Mouse (Mus musculus) heart, embryonic 15.5 days (tissue): ENCODE measurements around the gene Tbx1. TPM values are rescaled to one million over a fixed set of nuclear protein-coding genes. Genes with fewer than 3 reads are reported as not detected.
A peak's percentile ranks its signal among the peaks of the same experiment; 100 is the strongest.

Experiments
- ATAC-seq: fragments of 200-750 bp; cut with Nextera tagmentation; replicated peaks from 2 replicates; pipeline ENCODE4 v1.8.0; 2017; ENCODE audit warnings: low read depth, moderate TSS enrichment; ENCODE audit not compliant: insufficient number of reproducible peaks, insufficient read depth, low FRiP score
- H3K27ac ChIP-seq: fragments of 300-500 bp; sonication (generic); 2 replicates; pipeline ENCODE4 v1.5.1; 2015; ENCODE audit warnings: mild to moderate bottlenecking, inconsistent platforms
- H3K27me3 ChIP-seq: fragments of 300-500 bp; sonication (generic); 2 replicates; pipeline ENCODE4 v1.6.1; 2015; ENCODE audit warnings: inconsistent platforms
- H3K36me3 ChIP-seq: fragments of 300-500 bp; sonication (generic); 2 replicates; pipeline ENCODE4 v1.6.1; 2015; ENCODE audit warnings: mild to moderate bottlenecking, inconsistent platforms
- H3K4me1 ChIP-seq: fragments of 300-500 bp; sonication (generic); replicated peaks from 2 replicates; pipeline ENCODE4 v1.6.1; 2015; ENCODE audit warnings: inconsistent platforms
- H3K4me2 ChIP-seq: fragments of 300-500 bp; sonication (generic); 2 replicates; pipeline ENCODE4 v1.6.1; 2015; ENCODE audit warnings: inconsistent platforms, mild to moderate bottlenecking, moderate library complexity
- H3K4me3 ChIP-seq: fragments of 300-500 bp; sonication (generic); 2 replicates; pipeline ENCODE4 v1.5.1; 2015; ENCODE audit warnings: mild to moderate bottlenecking, inconsistent platforms
- H3K9ac ChIP-seq: fragments of 300-500 bp; sonication (generic); 2 replicates; pipeline ENCODE4 v1.6.1; 2015; ENCODE audit warnings: mild to moderate bottlenecking, inconsistent platforms
- H3K9me3 ChIP-seq: fragments of 300-500 bp; sonication (generic); replicated peaks from 2 replicates; pipeline ENCODE4 v1.6.1; 2016; ENCODE audit warnings: inconsistent platforms
- WGBS: fragments of 180-500 bp; shearing (Covaris S2); methylation state at CpG from one replicate; pipeline ENCODE4 v1.1.7; 2015; ENCODE audit warnings: mixed read lengths; 5-methylcytosine and 5-hydroxymethylcytosine counted together
- polyA plus RNA-seq: library from polyadenylated mRNA; unstranded; fragments of >200 nt; fragmentation: Nextera tagmentation; extraction: Ambion mirVana; gene quantifications from 2 replicates; pipeline ENCODE4 v1.2.1, GENCODE M21; 2015

Tbx1 gene
- 0.66 and 1.5 TPM in 2 replicates for polyA plus RNA-seq

DNA sequence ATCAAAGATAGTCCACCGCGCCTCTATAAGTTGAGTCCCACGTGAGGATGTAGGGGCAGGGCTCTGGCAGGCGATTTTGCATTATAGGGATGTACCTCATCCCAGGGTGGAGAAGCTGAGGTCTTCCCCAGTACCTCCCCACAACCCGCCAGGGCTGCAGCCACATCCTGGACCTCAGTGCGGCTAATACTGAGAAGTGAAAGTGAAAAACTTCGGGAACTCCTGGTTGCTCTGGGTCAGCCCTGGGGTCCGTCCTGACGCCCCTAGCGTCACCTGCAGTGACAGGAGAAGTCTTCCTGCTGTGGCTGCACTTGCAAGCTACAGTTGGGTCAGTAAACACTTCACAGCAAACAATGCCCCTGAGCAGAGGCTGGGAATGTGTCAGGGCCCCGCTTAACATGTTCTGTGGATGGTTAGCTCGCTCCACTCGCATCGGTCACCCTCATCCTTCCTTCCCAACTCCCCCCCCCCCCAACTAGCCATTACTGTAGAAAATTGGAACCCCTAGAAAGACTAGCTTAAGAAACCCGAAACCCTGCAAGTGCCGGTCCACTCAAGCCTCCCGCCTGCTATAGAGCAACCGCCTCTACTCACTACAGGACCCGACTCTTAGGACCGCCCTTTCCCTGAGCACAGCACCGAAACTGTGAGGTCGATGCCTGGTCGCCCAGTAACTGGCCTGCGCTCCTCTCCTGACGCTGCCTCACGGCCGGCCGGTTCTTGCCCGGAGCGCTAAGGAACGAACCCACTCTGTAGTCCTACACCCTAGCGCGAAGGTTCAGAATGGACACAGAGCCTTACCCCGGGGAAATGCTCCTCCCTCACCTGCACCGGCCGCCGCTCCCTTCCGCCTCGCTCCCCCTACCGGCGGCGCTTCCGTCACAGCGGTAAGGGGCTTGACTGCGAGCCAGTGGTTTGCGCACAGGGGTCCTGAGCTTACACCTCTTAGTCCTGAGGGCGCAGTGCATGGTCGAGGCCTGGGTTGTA lies at the start of gene Tbx1:
Gene Tbx1, minus strand, starts transcription at position 868 of the 987 bp plus-strand sequence.
- no peaks in the 10 kb centered on the region for H3K36me3 ChIP-seq
- peak within 1 kb of the TSS; percentile 41 for H3K4me3 ChIP-seq
- H3K27me3 ChIP-seq = peaks cover 94% of the 10 kb centered on the region
- H3K27ac ChIP-seq = no peak within 1 kb of the TSS
- 0 out of 2 replicates have a peak within 1 kb of the TSS, but pooled peaks have one; percentile 12 for H3K9ac ChIP-seq
- peak within 1 kb of the TSS; percentile 64 for H3K4me2 ChIP-seq
- ATAC-seq = no peak
- WGBS = 6% methylated on average over 48 of the region's 48 CpGs
- H3K9me3 ChIP-seq = no peaks in the 10 kb centered on the region
- peaks cover 53% of the 10 kb centered on the region for H3K4me1 ChIP-seq

DNA sequence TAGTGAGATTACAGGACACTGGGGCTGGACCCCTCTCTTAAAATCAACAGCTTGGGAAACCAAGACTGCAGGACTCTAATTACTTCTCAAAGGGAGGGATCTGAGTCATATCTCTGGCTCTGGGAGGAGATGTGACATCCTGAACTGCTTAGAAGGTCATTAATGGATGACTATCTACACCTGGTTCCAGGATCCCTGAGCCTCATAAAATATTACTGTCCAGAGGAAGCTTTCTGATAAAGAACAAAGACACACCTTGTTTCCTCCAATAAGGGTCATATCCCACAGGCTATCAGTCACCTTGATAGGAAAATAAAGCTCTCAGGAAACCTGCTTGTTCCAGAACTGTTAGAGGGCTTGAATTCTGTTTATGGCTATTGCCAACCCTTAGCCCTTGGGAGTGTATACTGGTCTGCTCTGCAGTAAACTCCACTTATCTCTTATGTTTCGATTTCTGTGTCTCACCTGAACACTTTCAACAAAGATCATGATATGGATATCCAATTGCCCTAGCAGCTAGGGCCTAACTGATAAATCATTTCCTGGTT lies 49.0 kb upstream of the Tbx1 start:
- H3K4me1 ChIP-seq = no peaks in the 10 kb centered on the region
- no peaks in the 10 kb centered on the region for H3K36me3 ChIP-seq
- no peaks in the 10 kb centered on the region for H3K27me3 ChIP-seq
- H3K4me2 ChIP-seq = no peak overlapping the region
- H3K9ac ChIP-seq = no peak overlapping the region
- 71% methylated on average over 1 of the region's 1 CpGs for WGBS
- H3K9me3 ChIP-seq = no peaks in the 10 kb centered on the region
- H3K4me3 ChIP-seq = no peak overlapping the region
- ATAC-seq = no peak
- H3K27ac ChIP-seq = no peak overlapping the region

DNA sequence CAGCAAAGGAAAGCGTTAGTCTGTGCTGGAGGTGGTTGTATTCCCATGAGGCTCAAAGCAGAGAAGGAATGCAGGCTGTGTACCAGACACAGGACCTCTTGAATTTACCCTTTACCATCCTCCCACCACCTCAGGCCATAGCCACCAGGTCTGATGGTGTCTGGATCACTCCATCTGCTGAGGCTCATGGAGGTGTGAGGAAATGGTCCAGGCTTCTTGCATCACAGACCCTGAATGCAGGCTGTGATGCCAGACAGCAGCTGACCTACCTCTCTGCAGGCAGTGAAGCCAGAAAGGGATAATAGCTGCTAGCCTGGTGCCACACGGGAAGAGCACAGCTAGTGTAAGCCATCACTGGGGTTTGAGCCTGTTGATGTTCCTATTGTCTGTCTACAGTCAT lies 47.9 kb upstream of the Tbx1 start:
- ATAC-seq = no peak
- 43% methylated on average over 2 of the region's 2 CpGs for WGBS
- no peak overlapping the region for H3K4me3 ChIP-seq
- no peaks in the 10 kb centered on the region for H3K27me3 ChIP-seq
- H3K9me3 ChIP-seq = no peaks in the 10 kb centered on the region
- H3K9ac ChIP-seq = no peak overlapping the region
- no peak overlapping the region for H3K4me2 ChIP-seq
- no peak overlapping the region for H3K27ac ChIP-seq
- no peaks in the 10 kb centered on the region for H3K36me3 ChIP-seq
- no peaks in the 10 kb centered on the region for H3K4me1 ChIP-seq

- H3K9ac ChIP-seq = no peak overlapping the region
- H3K4me1 ChIP-seq = no peaks in the 10 kb centered on the region
- no peak overlapping the region for H3K27ac ChIP-seq
- H3K36me3 ChIP-seq = no peaks in the 10 kb centered on the region
- no peaks in the 10 kb centered on the region for H3K9me3 ChIP-seq
- WGBS = 63% methylated on average over 3 of the region's 3 CpGs
- ATAC-seq = no peak
- no peak overlapping the region for H3K4me3 ChIP-seq
- H3K4me2 ChIP-seq = no peak overlapping the region
- no peaks in the 10 kb centered on the region for H3K27me3 ChIP-seq
These were observed 46.3 kb upstream of the Tbx1 start for GRCm38 (mm10) chr16:18636804-18637203.

- Histone ChIP-seq H3K4me3 (no peak overlapping the region), H3K4me1 (no peaks in the 10 kb centered on the region), H3K36me3 (no peaks in the 10 kb centered on the region), H3K9ac (no peak overlapping the region), H3K27ac (no peak overlapping the region), H3K27me3 (peaks cover 4% of the 10 kb centered on the region; the same call in 1 of the 2 replicates), H3K4me2 (no peak overlapping the region), H3K9me3 (no peaks in the 10 kb centered on the region)
- no peak for ATAC-seq
- WGBS = 70% methylated on average over 5 of the region's 5 CpGs
These were observed 45.9 kb upstream of the Tbx1 start for GRCm38 (mm10) chr16:18636401-18636800.

DNA sequence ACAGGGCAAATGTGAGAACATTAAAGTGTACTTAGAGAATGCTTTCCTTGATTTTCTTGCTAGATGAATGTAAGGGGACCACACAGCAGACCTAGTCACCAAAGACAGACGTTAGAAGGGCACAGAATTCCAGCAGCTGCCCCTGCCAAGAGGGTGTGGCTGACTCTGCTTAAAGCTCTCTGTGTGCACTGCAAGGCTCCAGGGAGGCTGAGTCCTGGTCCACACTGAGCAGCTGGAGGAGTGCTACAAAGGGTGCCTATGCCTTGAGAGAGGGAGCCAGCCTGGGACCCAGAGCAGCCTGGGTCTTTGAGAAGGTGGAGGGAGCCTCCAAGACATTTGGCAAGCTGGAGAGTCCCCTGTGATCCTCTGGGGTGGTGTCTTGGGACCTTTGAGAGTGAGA lies 42.9 kb upstream of the Tbx1 start:
- no peaks in the 10 kb centered on the region for H3K36me3 ChIP-seq
- WGBS = 11% methylated on average over 1 of the region's 1 CpGs

DNA sequence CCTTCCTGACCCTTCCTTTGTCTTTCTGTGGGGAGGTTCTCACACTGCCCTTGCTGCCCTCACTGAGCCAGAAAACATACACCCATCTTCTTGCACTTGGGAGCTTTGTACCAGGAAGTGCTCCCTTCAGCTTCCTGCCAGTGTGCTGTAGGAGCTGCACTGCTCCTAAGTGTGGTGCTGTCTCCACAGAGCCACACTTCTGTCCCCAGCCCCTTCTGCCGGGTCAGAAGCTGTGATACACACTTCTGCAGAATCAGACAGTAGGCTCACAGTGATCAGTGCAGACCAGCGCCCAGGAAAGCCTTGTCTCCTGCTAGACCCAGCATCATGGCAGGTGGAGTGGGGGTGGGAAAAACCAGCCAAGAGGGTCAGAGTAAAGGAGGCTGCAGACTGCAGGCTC lies 42.3 kb upstream of the Tbx1 start:
- peaks cover 11% of the 10 kb centered on the region for H3K4me1 ChIP-seq
- peaks cover 36% of the 10 kb centered on the region for H3K27me3 ChIP-seq
- H3K36me3 ChIP-seq = no peaks in the 10 kb centered on the region
- H3K9ac ChIP-seq = no peak overlapping the region
- no peak overlapping the region for H3K4me2 ChIP-seq
- no peaks in the 10 kb centered on the region for H3K9me3 ChIP-seq
- H3K4me3 ChIP-seq = no peak overlapping the region
- 45% methylated on average over 2 of the region's 2 CpGs for WGBS
- H3K27ac ChIP-seq = no peak overlapping the region
- no peak for ATAC-seq

More for the DNA sequence above, 42.9 kb upstream of the Tbx1 start:
- Histone ChIP-seq H3K27me3 (peaks cover 31% of the 10 kb centered on the region), H3K9me3 (no peaks in the 10 kb centered on the region), H3K9ac (no peak overlapping the region), H3K4me1 (peaks cover 11% of the 10 kb centered on the region), H3K4me3 (no peak overlapping the region), H3K27ac (no peak overlapping the region), H3K4me2 (no peak overlapping the region)
- no peak for ATAC-seq

- Histone ChIP-seq H3K27me3 (peaks cover 43% of the 10 kb centered on the region), H3K27ac (no peak overlapping the region), H3K9me3 (no peaks in the 10 kb centered on the region), H3K36me3 (no peaks in the 10 kb centered on the region), H3K4me1 (peaks cover 11% of the 10 kb centered on the region), H3K4me2 (no peak overlapping the region), H3K4me3 (no peak overlapping the region), H3K9ac (no peak overlapping the region)
- ATAC-seq = no peak
- WGBS = 51% methylated on average over 3 of the region's 3 CpGs
These were observed 41.6 kb upstream of the Tbx1 start for GRCm38 (mm10) chr16:18632059-18632458.

DNA sequence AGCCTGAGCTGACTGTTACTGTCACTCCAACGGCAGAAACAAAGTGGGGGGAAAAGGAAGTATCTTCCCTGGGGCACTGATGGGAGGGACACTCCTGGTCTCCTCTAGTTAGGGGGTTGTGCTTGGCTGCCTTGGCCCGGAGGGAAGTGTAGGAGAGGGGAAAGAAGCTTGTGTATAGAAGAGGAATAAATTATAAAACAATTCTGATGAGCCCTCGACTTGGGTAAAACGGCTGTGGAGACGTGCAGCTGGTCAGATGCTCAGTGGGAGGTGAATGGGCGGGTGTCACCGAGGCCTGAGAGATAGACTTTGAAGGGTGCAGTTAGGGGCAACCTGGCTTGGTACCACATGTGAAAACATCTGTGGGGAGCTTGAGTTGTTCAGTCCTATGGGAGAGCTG lies 40.7 kb upstream of the Tbx1 start:
- WGBS = 57% methylated on average over 7 of the region's 7 CpGs
- H3K9ac ChIP-seq = no peak overlapping the region
- no peaks in the 10 kb centered on the region for H3K9me3 ChIP-seq
- no peak overlapping the region for H3K4me3 ChIP-seq
- peaks cover 19% of the 10 kb centered on the region for H3K4me1 ChIP-seq
- peaks cover 52% of the 10 kb centered on the region for H3K27me3 ChIP-seq
- ATAC-seq = no peak
- H3K27ac ChIP-seq = no peak overlapping the region
- no peak overlapping the region for H3K4me2 ChIP-seq
- no peaks in the 10 kb centered on the region for H3K36me3 ChIP-seq

DNA sequence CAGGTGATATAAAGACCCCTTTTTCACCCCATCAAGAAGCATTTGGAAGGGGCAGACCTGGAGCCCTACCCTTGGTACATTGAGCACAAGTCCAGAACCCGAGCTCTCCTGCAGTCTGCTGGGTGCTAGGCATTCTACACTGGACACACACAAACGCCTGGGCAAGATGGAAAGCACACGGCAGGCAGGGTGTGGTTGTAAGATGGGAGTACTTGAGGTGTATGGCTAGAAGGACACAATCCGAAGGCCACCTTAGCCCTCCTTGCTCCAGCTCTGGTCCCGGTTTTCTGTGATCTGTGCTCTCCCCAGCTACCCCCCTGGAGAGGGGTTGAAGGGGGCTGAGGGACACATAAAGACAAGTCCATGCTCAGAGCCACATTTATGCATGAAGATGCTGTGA lies 39.8 kb upstream of the Tbx1 start:
- 53% methylated on average over 5 of the region's 5 CpGs for WGBS
- Histone ChIP-seq H3K9ac (peak overlapping the region; percentile 72), H3K27me3 (peaks cover 59% of the 10 kb centered on the region), H3K27ac (no peak overlapping the region), H3K4me3 (peak overlapping the region; percentile 79), H3K36me3 (no peaks in the 10 kb centered on the region), H3K9me3 (no peaks in the 10 kb centered on the region), H3K4me1 (peaks cover 28% of the 10 kb centered on the region), H3K4me2 (peak overlapping the region; percentile 98)
- ATAC-seq = no peak

- Histone ChIP-seq H3K27ac (no peak within 1 kb of the TSS), H3K9me3 (no peaks in the 10 kb centered on the region), H3K27me3 (peaks cover 66% of the 10 kb centered on the region), H3K4me3 (peak within 1 kb of the TSS; percentile 79), H3K36me3 (no peaks in the 10 kb centered on the region), H3K4me2 (peak within 1 kb of the TSS; percentile 98), H3K4me1 (peaks cover 30% of the 10 kb centered on the region), H3K9ac (peak within 1 kb of the TSS; percentile 72)
- whole genome bisulfite sequencing = under 1% methylated on average over 76 of the region's 93 CpGs
- ATAC-seq = peak; percentile 45
These were observed 39.1 kb upstream of the Tbx1 start, which contains the start of gene Sept5 for GRCm38 (mm10) chr16:18629390-18630231. TSS of gene Sept5 (minus strand) at chr16:18629954.
